Mouse (Mus musculus) c-Kit-positive CD71-positive TER-119-positive erythroid progenitor cells, embryonic 14.5 days (primary cell): ENCODE data around the gene Ranbp2.
A peak's percentile ranks its signal among the peaks of the same experiment; 100 is the strongest.
"Not testable (repeated sequence)": the region's sequence is repeated elsewhere in the genome, so short reads cannot be mapped to it uniquely, and the experiment has no call there.

Source experiments
- DNase-seq: peaks from one replicate; pipeline ENCODE4 v3.0.0-alpha.2; 2013; ENCODE audit warnings: low spot score

The Ranbp2 gene

DNA sequence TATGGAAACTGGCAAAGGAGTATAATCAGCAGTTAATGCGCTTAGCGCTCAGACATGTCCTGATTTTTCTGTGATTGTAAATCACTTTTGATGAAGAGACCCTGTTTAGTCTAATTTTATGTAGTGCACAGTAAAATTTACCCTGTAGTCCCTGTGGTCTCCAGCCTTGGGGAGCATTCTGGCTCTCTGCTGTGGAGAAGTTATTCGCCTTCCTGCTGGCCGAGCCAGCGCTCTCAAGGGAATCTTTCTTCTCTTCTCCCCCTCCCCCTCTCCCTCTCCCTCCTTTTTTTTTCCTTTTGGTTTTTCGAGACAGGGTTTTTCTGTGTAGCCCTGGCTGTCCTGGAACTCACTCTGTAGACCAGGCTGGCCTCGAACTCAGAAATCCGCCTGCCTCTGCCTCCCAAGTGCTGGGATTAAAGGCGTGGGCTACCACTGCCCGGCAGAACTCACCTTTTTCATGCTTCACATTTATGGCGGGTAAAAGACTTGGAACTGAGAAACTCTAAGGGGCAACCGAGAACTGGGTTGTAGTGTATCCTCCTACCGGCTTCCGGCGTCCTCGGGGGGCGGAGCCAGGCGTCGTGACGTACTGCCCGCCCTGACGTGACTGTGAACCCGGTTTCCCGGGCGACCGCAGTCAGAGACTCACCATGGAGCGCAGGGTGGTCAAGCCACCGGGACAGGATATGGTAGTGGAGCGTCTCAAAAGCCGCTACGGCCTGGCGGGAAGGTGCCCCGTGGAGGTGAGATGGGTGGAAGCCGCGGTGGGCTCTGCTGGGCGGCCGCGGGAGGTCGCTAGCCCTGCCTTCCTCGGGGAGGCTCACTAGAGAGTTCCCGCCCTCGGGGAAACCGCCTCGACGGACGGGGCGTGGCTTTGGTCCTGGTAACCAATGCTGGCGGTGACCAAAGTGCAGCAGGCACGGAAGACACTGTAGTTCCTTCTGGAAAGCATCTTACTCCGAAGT is 50.9 kb downstream of the Ranbp2 start, which contains the start of gene Ccdc138:
Ccdc138 (plus strand) TSS at position 629 of the 965 bp plus-strand sequence.
- DNase-seq, result peak; percentile 87

DNA sequence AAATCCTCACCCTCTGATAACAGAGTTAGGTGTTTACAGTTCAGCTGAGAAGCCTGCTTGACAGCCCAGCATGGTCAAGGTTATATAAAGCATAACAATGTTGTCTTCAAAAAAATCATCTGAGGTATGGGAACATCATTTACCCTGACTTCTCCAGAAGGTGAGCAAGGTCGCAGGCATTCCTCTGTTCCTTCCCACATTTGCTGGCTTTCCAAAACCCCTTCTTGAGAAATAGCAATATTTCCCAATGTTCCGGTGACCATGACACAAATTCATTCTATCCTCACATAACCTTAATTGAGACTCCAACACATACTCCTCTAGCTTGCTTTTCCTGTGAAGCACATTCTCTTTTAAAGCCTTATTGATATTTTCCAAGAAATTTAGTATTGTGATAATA is 51.8 kb downstream of the Ranbp2 start:
- no peak for DNase-seq

DNA sequence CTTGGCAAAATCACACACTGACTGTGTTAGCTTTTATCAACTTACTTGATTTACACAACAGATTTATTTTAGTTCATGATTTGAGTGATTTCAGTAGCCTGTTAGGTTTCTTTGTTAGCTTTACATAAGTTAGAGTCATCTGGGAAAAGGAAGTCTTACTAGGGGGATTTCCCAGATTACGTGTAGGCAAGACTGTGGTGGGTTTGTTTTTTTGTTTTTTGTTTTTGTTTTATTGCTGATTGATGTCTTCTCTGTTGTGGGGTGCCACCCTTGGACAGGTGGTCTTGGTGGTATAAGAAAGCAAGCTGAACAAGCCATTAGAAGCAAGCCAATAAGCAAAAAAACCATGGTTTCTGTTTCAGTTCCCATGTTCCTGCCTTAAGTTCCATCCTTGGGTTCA is 82.6 kb downstream of the Ranbp2 start:
- DNase-seq, result no peak

DNA sequence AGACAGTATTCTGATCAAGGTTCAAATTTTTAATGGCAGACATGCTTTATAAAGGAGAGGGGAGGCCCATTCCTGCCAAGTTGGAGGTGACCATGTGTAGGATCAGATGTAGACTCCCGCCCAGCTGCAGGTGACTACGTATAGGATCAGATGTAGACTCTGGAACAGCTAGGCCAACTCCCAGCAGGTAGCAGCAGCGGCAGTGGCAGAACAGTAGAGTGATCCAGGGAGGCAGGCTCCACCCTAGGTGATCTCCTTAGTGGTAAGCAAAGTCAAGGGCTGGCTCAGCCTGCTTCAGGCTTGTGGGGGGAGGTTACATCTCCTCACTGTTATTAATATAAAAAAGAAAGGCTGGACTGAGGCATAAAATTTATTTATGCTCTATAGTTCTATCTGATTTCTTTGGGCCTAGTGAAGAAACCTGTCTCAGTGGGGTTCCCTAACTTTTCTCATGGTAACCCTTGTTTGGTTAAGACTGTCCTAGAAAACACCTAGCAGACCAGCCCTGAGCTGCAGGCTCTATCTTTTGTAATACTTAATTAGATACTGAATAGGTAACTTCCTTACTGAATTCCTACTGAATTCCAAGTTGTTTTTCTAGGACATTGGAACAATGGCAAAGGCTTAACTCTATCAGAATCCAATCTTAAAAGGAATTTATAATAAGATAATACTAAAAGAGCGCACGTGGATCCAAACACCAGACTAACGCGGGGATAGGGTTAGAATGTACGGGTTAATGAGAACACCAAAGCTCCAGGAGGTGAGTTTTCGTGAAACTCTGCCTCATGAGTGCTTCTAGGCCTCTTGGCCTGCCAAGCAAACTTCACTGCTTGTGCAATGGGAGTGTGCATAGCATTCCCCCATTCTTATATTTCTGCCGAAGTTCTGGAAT is 84.4 kb downstream of the Ranbp2 start:
- DNase-seq, result no peak

DNA sequence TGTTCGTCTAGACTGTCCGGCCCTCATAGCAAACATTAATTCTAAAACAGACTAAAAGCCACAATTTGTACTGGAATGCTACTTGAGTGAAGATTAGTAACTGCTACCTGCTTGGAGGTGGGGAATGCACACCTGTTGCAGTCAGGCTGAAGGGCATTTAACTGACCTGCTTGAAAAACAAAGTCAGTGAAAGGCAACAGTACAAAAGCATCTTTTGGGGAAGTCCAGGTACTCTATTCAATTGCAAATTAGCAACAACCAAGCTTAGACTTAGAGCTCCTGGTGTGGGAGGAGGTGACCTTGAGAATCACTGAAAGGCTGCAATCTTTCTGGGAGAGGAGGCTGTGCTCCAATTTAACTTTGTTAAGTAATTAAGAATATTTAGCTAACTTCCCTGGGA is 85.5 kb downstream of the Ranbp2 start:
- DNase-seq, result no peak

DNA sequence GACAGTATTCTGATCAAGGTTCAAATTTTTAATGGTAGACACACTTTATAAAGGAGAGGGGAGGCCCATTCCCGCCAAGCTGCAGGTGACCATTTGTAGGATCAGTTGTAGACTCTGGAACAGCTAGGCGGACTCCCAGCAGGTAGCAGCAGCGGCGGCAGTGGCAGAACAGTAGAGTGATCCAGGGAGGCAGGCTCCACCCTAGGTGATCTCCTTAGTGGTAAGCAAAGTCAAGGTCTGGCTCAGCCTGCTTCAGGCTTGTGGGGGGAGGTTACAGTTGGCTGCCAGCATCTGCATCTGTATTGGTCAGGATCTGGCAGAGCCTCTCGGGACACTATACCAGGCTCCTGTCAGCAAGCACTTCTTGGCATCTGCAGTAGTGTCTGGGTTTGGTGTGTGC is 89.6 kb downstream of the Ranbp2 start:
- DNase-seq, result not testable (repeated sequence)

DNA sequence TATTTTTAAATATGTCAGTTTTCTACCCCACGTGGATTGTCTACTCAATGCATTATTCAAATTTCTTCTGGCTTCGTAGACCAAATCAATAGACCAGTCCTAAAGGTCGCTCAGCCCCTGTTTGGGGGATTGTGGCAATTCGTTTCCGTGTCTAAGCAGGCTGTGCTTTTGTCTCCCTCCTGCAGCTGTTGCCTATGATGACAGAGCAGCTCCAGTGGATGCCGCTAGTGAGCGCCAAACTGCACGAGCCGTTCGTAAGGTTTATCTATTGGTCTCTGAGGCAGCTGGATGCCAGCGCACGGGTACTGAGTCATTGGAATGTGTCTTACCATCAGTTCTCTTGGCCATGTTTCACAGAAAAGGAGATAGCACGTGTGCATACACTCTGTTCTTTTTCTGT is 93.9 kb downstream of the Ranbp2 start:
- DNase-seq, result no peak
